Mouse (Mus musculus): ENCODE results near the gene Lrp11.

DNA sequence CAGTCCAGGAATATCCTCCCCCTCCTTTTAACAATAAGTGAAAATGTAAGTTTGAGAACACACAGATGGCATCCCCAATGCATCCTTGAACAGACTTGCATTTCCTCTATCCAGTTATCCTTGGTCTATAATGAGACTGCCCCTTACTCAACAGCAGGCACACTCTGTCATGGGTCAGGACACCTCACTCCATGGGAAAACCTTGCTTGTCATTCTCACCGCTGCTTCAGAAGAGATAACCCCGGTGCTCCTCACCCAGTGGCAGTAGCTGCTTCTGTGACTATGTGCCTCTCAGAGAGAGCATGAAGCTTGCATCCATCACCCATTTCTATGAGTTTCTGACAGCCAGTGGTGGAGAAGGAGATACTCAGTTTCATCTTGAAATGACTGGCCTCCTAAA, 16.8 kb downstream of the Lrp11 start:
- TF ChIP-seq POLR2A (IDR thresholded peaks at IDR 0.05; ENCODE audit: extremely low read depth, insufficient read depth, low read length) (no peak), CTCF (IDR thresholded peaks at IDR 0.05; ENCODE audit: low read depth, low read length) (no peak)
